9 mouse cellular contexts compared by ENCODE assay signal in genomic region chr4:23601426-23602293, GRCm38 (mm10).
DNase-seq lines count a peak whose midpoint lies in the region; ATAC-seq and TF ChIP-seq lines count a peak whose summit lies in the region.
"Had no signal": no experiment of that assay in that cellular context is flagged by ENCODE, and none has a peak within 500 bp of the region (broad histone marks: within the 10 kb centered on the region; RNA-seq: fewer than 3 reads in every experiment).

No protein-coding gene starts in this region.

- no peak for DNase-seq in kidney, adult 9 months
- DNase-seq in embryonic facial prominence, embryonic 14.5 days (ENCODE audit: low spot score) = peak; percentile 46
- DNase-seq in layer of hippocampus, adult 2 months (ENCODE audit: low spot score in 2 of 2) = no peak
- DNase-seq in lung, adult 2 months = no peak
- DNase-seq in adrenal gland, postnatal 36 days = no peak

- no peaks in the 10 kb centered on the region for H3K9me3 ChIP-seq in kidney, embryonic 15.5 days (replicated peaks)
- no peaks in the 10 kb centered on the region for H3K9me3 ChIP-seq in embryonic facial prominence, embryonic 14.5 days (ENCODE audit: control insufficient read depth, low read length)
- H3K9me3 ChIP-seq in neural tube, embryonic 14.5 days (ENCODE audit: control insufficient read depth, low read length) = no peaks in the 10 kb centered on the region
- H3K9me3 ChIP-seq: G1E had no signal

- WGBS in kidney, embryonic 15.5 days = 35% methylated on average over 13 of the region's 13 CpGs
- WGBS in embryonic facial prominence, embryonic 14.5 days = 34% methylated on average over 13 of the region's 13 CpGs
- 6% methylated on average over 13 of the region's 13 CpGs for WGBS in neural tube, embryonic 14.5 days
- 41% methylated on average over 13 of the region's 13 CpGs for WGBS in lung, adult 2 months

- no peak overlapping the region for H3K9ac ChIP-seq in kidney, embryonic 15.5 days
- H3K9ac ChIP-seq in embryonic facial prominence, embryonic 14.5 days (ENCODE audit: low read depth, low read length) = no peak overlapping the region
- no peak overlapping the region; the same call in 1 of the 2 replicates for H3K9ac ChIP-seq in neural tube, embryonic 14.5 days (replicated peaks; ENCODE audit: low read depth, low read length)

- no peaks in the 10 kb centered on the region for H3K36me3 ChIP-seq in kidney, embryonic 15.5 days
- H3K36me3 ChIP-seq in embryonic facial prominence, embryonic 14.5 days (ENCODE audit: control insufficient read depth, insufficient read depth, low read length) = no peaks in the 10 kb centered on the region
- no peaks in the 10 kb centered on the region for H3K36me3 ChIP-seq in neural tube, embryonic 14.5 days (ENCODE audit: control insufficient read depth, insufficient read depth, low read length)
- H3K36me3 ChIP-seq: G1E had no signal

- peak overlapping the region; percentile 22 for H3K4me2 ChIP-seq in kidney, embryonic 15.5 days
- peak overlapping the region; percentile 43 for H3K4me2 ChIP-seq in embryonic facial prominence, embryonic 14.5 days (ENCODE audit: low read depth, low read length)
- peak overlapping the region; percentile 33 for H3K4me2 ChIP-seq in neural tube, embryonic 14.5 days (ENCODE audit: low read depth, low read length)

- H3K27ac ChIP-seq in kidney, embryonic 15.5 days = no peak overlapping the region
- no peak overlapping the region for H3K27ac ChIP-seq in embryonic facial prominence, embryonic 14.5 days (replicated peaks; ENCODE audit: low read depth, low read length)
- H3K27ac ChIP-seq in layer of hippocampus, adult 2 months = peak overlapping the region; percentile 46; the same call in 1 of the 2 replicates
- H3K27ac ChIP-seq in neural tube, embryonic 14.5 days (ENCODE audit: low read depth, low read length) = peak overlapping the region; percentile 6; the same call in 1 of the 2 replicates

- peaks cover 5% of the 10 kb centered on the region; the same call in 1 of the 2 replicates for H3K4me1 ChIP-seq in kidney, embryonic 15.5 days
- 0 out of 2 replicates have a peak, but pooled peaks cover 2% of the 10 kb centered on the region for H3K4me1 ChIP-seq in embryonic facial prominence, embryonic 14.5 days (ENCODE audit: control insufficient read depth, insufficient read depth, low read length)
- H3K4me1 ChIP-seq in neural tube, embryonic 14.5 days (ENCODE audit: control insufficient read depth, insufficient read depth, low read length) = no peaks in the 10 kb centered on the region
- H3K4me1 ChIP-seq in lung, adult 2 months (ENCODE audit: control insufficient read depth, insufficient read depth, low read length) = no peaks in the 10 kb centered on the region

- no peak overlapping the region for H3K4me3 ChIP-seq in kidney, embryonic 15.5 days (replicated peaks)
- H3K4me3 ChIP-seq in embryonic facial prominence, embryonic 14.5 days (ENCODE audit: low read depth, low read length) = 0 out of 2 replicates have a peak overlapping the region, but pooled peaks have one; percentile 10
- peak overlapping the region; percentile 44 for H3K4me3 ChIP-seq in layer of hippocampus, adult 2 months
- H3K4me3 ChIP-seq in neural tube, embryonic 14.5 days (ENCODE audit: low read depth, low read length) = peak overlapping the region; percentile 9; the same call in 1 of the 2 replicates
- H3K4me3 ChIP-seq in lung, adult 2 months (replicated peaks; ENCODE audit: extremely low read depth, low read depth, low read length) = no peak overlapping the region

- no peak for TF ChIP-seq POLR2A in lung, adult 2 months (IDR thresholded peaks at IDR 0.05; ENCODE audit: borderline replicate concordance, extremely low read depth, low read depth, low read length)

- H3K27me3 ChIP-seq in kidney, embryonic 15.5 days = no peaks in the 10 kb centered on the region
- no peaks in the 10 kb centered on the region for H3K27me3 ChIP-seq in embryonic facial prominence, embryonic 14.5 days (replicated peaks; ENCODE audit: control insufficient read depth, insufficient read depth, low read length)
- no peaks in the 10 kb centered on the region for H3K27me3 ChIP-seq in neural tube, embryonic 14.5 days (ENCODE audit: control insufficient read depth, insufficient read depth, low read length)

- no peak for TF ChIP-seq CTCF in layer of hippocampus, adult 2 months (conservative IDR thresholded peaks at IDR 0.05)
- TF ChIP-seq CTCF in lung, adult 2 months (IDR thresholded peaks at IDR 0.05; ENCODE audit: insufficient read depth, low read length) = no peak

- ATAC-seq in kidney, embryonic 15.5 days (replicated peaks; ENCODE audit: low FRiP score) = 0 out of 2 replicates have a peak, but pooled peaks have one; percentile 60
- peak; percentile 53; the same call in 1 of the 2 replicates for ATAC-seq in embryonic facial prominence, embryonic 14.5 days (ENCODE audit: low read depth)
- peak; percentile 89 for ATAC-seq in neural tube, embryonic 14.5 days (ENCODE audit: low read depth)
- no peak for ATAC-seq in megakaryocyte, adult 5-6 weeks (ENCODE audit: poor library complexity, severe bottlenecking)

Comparison
In these comparisons a context has a peak if more than half of its experiments do, and no peak if none do; other contexts are left out.
1. H3K27ac ChIP-seq: peak in layer of hippocampus, adult 2 months (single experiment) and neural tube, embryonic 14.5 days (single experiment); none in kidney, embryonic 15.5 days (single experiment) and embryonic facial prominence, embryonic 14.5 days (single experiment).
2. H3K4me3 ChIP-seq: peak in embryonic facial prominence, embryonic 14.5 days (single experiment), layer of hippocampus, adult 2 months (single experiment) and neural tube, embryonic 14.5 days (single experiment); none in kidney, embryonic 15.5 days (single experiment) and lung, adult 2 months (single experiment).
3. Peak in every context shown above with its lines, with median percentiles within 50 percentile points of each other: H3K4me2 ChIP-seq.